Mouse (Mus musculus): ENCODE results near the gene Snx10. TPM values are rescaled to one million over a fixed set of nuclear protein-coding genes. Genes with fewer than 3 reads are reported as not detected.
A peak's percentile ranks its signal among the peaks of the same experiment; 100 is the strongest.

The Snx10 gene
- polyA plus RNA-seq, 1 experiment from 2014 or later: 41.9 TPM

- peak; percentile 96 for ATAC-seq (ENCODE audit: low FRiP score, low read depth)
- Histone ChIP-seq H3K27ac (replicated peaks) (peak overlapping the region; percentile 98), H3K4me1 (peaks cover 23% of the 10 kb centered on the region), H3K27me3 (no peaks in the 10 kb centered on the region), H3K36me3 (no peaks in the 10 kb centered on the region), H3K4me3 (peak overlapping the region; percentile 40), H3K4me2 (replicated peaks) (peak overlapping the region; percentile 65), H3K9me3 (no peaks in the 10 kb centered on the region), H3K9ac (replicated peaks) (peak overlapping the region; percentile 67)
- WGBS: 2% methylated on average over 45 of the region's 45 CpGs
Observed at GRCm38 (mm10) chr6:51592356-51593115, 68.8 kb downstream of the Snx10 start.

GRCm38 (mm10) chr6:51593446-51594035, 69.8 kb downstream of the Snx10 start:
- Histone ChIP-seq H3K27ac (replicated peaks) (peak overlapping the region; percentile 98), H3K4me3 (no peak overlapping the region), H3K36me3 (no peaks in the 10 kb centered on the region), H3K4me2 (replicated peaks) (peak overlapping the region; percentile 65), H3K27me3 (no peaks in the 10 kb centered on the region), H3K9me3 (no peaks in the 10 kb centered on the region), H3K9ac (replicated peaks) (no peak overlapping the region), H3K4me1 (peaks cover 23% of the 10 kb centered on the region)
- 41% methylated on average over 10 of the region's 10 CpGs for whole genome bisulfite sequencing
- no peak for ATAC-seq (ENCODE audit: low FRiP score, low read depth)

- peaks cover 23% of the 10 kb centered on the region for H3K4me1 ChIP-seq
Observed at GRCm38 (mm10) chr6:51594516-51594915, 70.8 kb downstream of the Snx10 start.

GRCm38 (mm10) chr6:51598058-51598457, 74.4 kb downstream of the Snx10 start:
- WGBS: 74% methylated on average over 7 of the region's 7 CpGs
- Histone ChIP-seq H3K27me3 (no peaks in the 10 kb centered on the region), H3K9ac (replicated peaks) (no peak overlapping the region), H3K36me3 (no peaks in the 10 kb centered on the region), H3K4me3 (no peak overlapping the region), H3K4me1 (peaks cover 18% of the 10 kb centered on the region), H3K27ac (replicated peaks) (0 out of 2 replicates have a peak overlapping the region, but pooled peaks have one; percentile 10), H3K4me2 (replicated peaks) (no peak overlapping the region), H3K9me3 (0 out of 2 replicates have a peak, but pooled peaks cover 9% of the 10 kb centered on the region)
- ATAC-seq (ENCODE audit: low FRiP score, low read depth): no peak

More at GRCm38 (mm10) chr6:51594516-51594915, 70.8 kb downstream of the Snx10 start:
- Histone ChIP-seq H3K27me3 (no peaks in the 10 kb centered on the region), H3K4me3 (no peak overlapping the region), H3K9me3 (no peaks in the 10 kb centered on the region), H3K36me3 (no peaks in the 10 kb centered on the region), H3K9ac (replicated peaks) (no peak overlapping the region), H3K27ac (replicated peaks) (peak overlapping the region; percentile 98), H3K4me2 (replicated peaks) (no peak overlapping the region)
- WGBS: 37% methylated on average over 4 of the region's 4 CpGs
- no peak for ATAC-seq (ENCODE audit: low FRiP score, low read depth)

GRCm38 (mm10) chr6:51600412-51600811, 76.7 kb downstream of the Snx10 start:
- Histone ChIP-seq H3K9me3 (0 out of 2 replicates have a peak, but pooled peaks cover 9% of the 10 kb centered on the region), H3K4me3 (no peak overlapping the region), H3K9ac (replicated peaks) (no peak overlapping the region), H3K4me1 (peaks cover 16% of the 10 kb centered on the region), H3K27ac (replicated peaks) (no peak overlapping the region), H3K4me2 (replicated peaks) (no peak overlapping the region), H3K27me3 (no peaks in the 10 kb centered on the region), H3K36me3 (no peaks in the 10 kb centered on the region)
- ATAC-seq (ENCODE audit: low FRiP score, low read depth): no peak
- WGBS: 86% methylated on average over 9 of the region's 9 CpGs

GRCm38 (mm10) chr6:51602341-51602740, 78.6 kb downstream of the Snx10 start:
- Histone ChIP-seq H3K36me3 (no peaks in the 10 kb centered on the region), H3K27ac (replicated peaks) (no peak overlapping the region), H3K9me3 (0 out of 2 replicates have a peak, but pooled peaks cover 9% of the 10 kb centered on the region), H3K4me3 (no peak overlapping the region), H3K9ac (replicated peaks) (no peak overlapping the region), H3K4me1 (peaks cover 24% of the 10 kb centered on the region), H3K4me2 (replicated peaks) (no peak overlapping the region), H3K27me3 (no peaks in the 10 kb centered on the region)
- ATAC-seq (ENCODE audit: low FRiP score, low read depth): no peak
- whole genome bisulfite sequencing: 83% methylated on average over 1 of the region's 1 CpGs

- 87% methylated on average over 10 of the region's 10 CpGs for WGBS
- H3K4me1 ChIP-seq: peaks cover 24% of the 10 kb centered on the region
- H3K27ac ChIP-seq (replicated peaks): peak overlapping the region; percentile 72; the same call in 1 of the 2 replicates
Observed at GRCm38 (mm10) chr6:51603691-51604090, 80.0 kb downstream of the Snx10 start.

GRCm38 (mm10) chr6:51606245-51606644, 82.5 kb downstream of the Snx10 start:
- H3K9ac ChIP-seq (replicated peaks): 0 out of 2 replicates have a peak overlapping the region, but pooled peaks have one; percentile 15
- 0 out of 2 replicates have a peak, but pooled peaks cover 9% of the 10 kb centered on the region for H3K9me3 ChIP-seq
- peaks cover 24% of the 10 kb centered on the region for H3K4me1 ChIP-seq
- 86% methylated on average over 4 of the region's 4 CpGs for WGBS
- H3K4me2 ChIP-seq (replicated peaks): no peak overlapping the region
- H3K27me3 ChIP-seq: peaks cover 5% of the 10 kb centered on the region
- H3K36me3 ChIP-seq: no peaks in the 10 kb centered on the region
- peak overlapping the region; percentile 52 for H3K27ac ChIP-seq (replicated peaks)
- ATAC-seq (ENCODE audit: low FRiP score, low read depth): no peak
- no peak overlapping the region for H3K4me3 ChIP-seq

More at GRCm38 (mm10) chr6:51603691-51604090, 80.0 kb downstream of the Snx10 start:
- Histone ChIP-seq H3K4me2 (replicated peaks) (no peak overlapping the region), H3K9me3 (0 out of 2 replicates have a peak, but pooled peaks cover 9% of the 10 kb centered on the region), H3K9ac (replicated peaks) (no peak overlapping the region), H3K36me3 (no peaks in the 10 kb centered on the region), H3K4me3 (no peak overlapping the region), H3K27me3 (no peaks in the 10 kb centered on the region)
- ATAC-seq (ENCODE audit: low FRiP score, low read depth): no peak

GRCm38 (mm10) chr6:51606803-51607202, 83.1 kb downstream of the Snx10 start:
- ATAC-seq (ENCODE audit: low FRiP score, low read depth): no peak
- peak overlapping the region; percentile 52 for H3K27ac ChIP-seq (replicated peaks)
- H3K27me3 ChIP-seq: peaks cover 5% of the 10 kb centered on the region
- H3K9me3 ChIP-seq: 0 out of 2 replicates have a peak, but pooled peaks cover 8% of the 10 kb centered on the region
- H3K4me1 ChIP-seq: peaks cover 24% of the 10 kb centered on the region
- no peaks in the 10 kb centered on the region for H3K36me3 ChIP-seq
- H3K4me2 ChIP-seq (replicated peaks): no peak overlapping the region
- H3K9ac ChIP-seq (replicated peaks): 0 out of 2 replicates have a peak overlapping the region, but pooled peaks have one; percentile 15
- no peak overlapping the region for H3K4me3 ChIP-seq
- WGBS: 30% methylated on average over 7 of the region's 7 CpGs

- Histone ChIP-seq H3K4me2 (replicated peaks) (no peak overlapping the region), H3K36me3 (no peaks in the 10 kb centered on the region), H3K27me3 (peaks cover 5% of the 10 kb centered on the region), H3K9me3 (no peaks in the 10 kb centered on the region), H3K4me1 (peaks cover 13% of the 10 kb centered on the region), H3K27ac (replicated peaks) (peak overlapping the region; percentile 90), H3K9ac (replicated peaks) (no peak overlapping the region), H3K4me3 (no peak overlapping the region)
- no peak for ATAC-seq (ENCODE audit: low FRiP score, low read depth)
- 84% methylated on average over 4 of the region's 4 CpGs for WGBS
Observed at GRCm38 (mm10) chr6:51611621-51612020, 87.9 kb downstream of the Snx10 start.

- peak overlapping the region; percentile 90 for H3K27ac ChIP-seq (replicated peaks)
- peaks cover 8% of the 10 kb centered on the region for H3K4me1 ChIP-seq
- under 1% methylated on average over 49 of the region's 54 CpGs for WGBS
- peak overlapping the region; percentile 48 for H3K4me3 ChIP-seq
- H3K27me3 ChIP-seq: peaks cover 5% of the 10 kb centered on the region
- peak overlapping the region; percentile 64 for H3K4me2 ChIP-seq (replicated peaks)
- no peaks in the 10 kb centered on the region for H3K36me3 ChIP-seq
- peak; percentile 92 for ATAC-seq (ENCODE audit: low FRiP score, low read depth)
- H3K9ac ChIP-seq (replicated peaks): peak overlapping the region; percentile 55
- H3K9me3 ChIP-seq: no peaks in the 10 kb centered on the region
Observed at GRCm38 (mm10) chr6:51612371-51613051, 88.8 kb downstream of the Snx10 start.

Measured in midbrain, embryonic 12.5 days (tissue).